Mouse (Mus musculus) hindbrain, postnatal 0 days (tissue): ENCODE measurements around the gene Dnah6. TPM values are rescaled to one million over a fixed set of nuclear protein-coding genes. Genes with fewer than 3 reads are reported as not detected.

Experiments used
- ATAC-seq: fragments of 200-750 bp; cut with Nextera tagmentation; 2 replicates; pipeline ENCODE4 v1.8.0; 2017; ENCODE audit warnings: mild to moderate bottlenecking, moderate TSS enrichment, moderate library complexity
- DNase-seq: peaks from one replicate; pipeline ENCODE4 v3.0.0-alpha.2; 2015; ENCODE audit warnings: low spot score
- H3K27ac ChIP-seq: fragments of 300-500 bp; sonication (generic); 2 replicates; pipeline ENCODE4 v1.5.1; 2014; ENCODE audit warnings: mild to moderate bottlenecking
- H3K27me3 ChIP-seq: fragments of 300-500 bp; sonication (generic); 2 replicates; pipeline ENCODE4 v1.6.1; 2014; ENCODE audit warnings: low read length, mixed read lengths; ENCODE audit not compliant: insufficient read depth
- H3K36me3 ChIP-seq: fragments of 300-500 bp; sonication (generic); 2 replicates; pipeline ENCODE4 v1.6.1; 2014; ENCODE audit warnings: low read length, mixed read lengths; ENCODE audit not compliant: insufficient read depth
- H3K4me1 ChIP-seq: fragments of 300-500 bp; sonication (generic); 2 replicates; pipeline ENCODE4 v1.6.1; 2014; ENCODE audit warnings: antibody characterized with exemption, low read length, mixed read lengths; ENCODE audit not compliant: insufficient read depth
- H3K4me2 ChIP-seq: fragments of 300-500 bp; sonication (generic); 2 replicates; pipeline ENCODE4 v1.6.1; 2014; ENCODE audit warnings: low read depth, mild to moderate bottlenecking, low read length, moderate library complexity, mixed read lengths
- H3K4me3 ChIP-seq: fragments of 300-500 bp; sonication (generic); 2 replicates; pipeline ENCODE4 v1.5.1; 2014; ENCODE audit warnings: low read length
- H3K9ac ChIP-seq: fragments of 300-500 bp; sonication (generic); replicated peaks from 2 replicates; pipeline ENCODE4 v1.6.1; 2014; ENCODE audit warnings: mild to moderate bottlenecking, low read length, moderate library complexity, mixed read lengths
- H3K9me3 ChIP-seq: fragments of 300-500 bp; sonication (generic); 2 replicates; pipeline ENCODE4 v1.6.1; 2016; ENCODE audit warnings: low read length, mixed read lengths
- CTCF ChIP-seq: IDR thresholded peaks from 2 replicates; pipeline ENCODE4 v1.5.1; 2016; ENCODE audit warnings: antibody characterized with exemption, control low read depth, low read depth
- WGBS: fragments of 180-500 bp; shearing (Covaris S2); extraction: QIAGEN DNeasy Blood & Tissue Kit; methylation state at CpG from one replicate; pipeline ENCODE4 v1.1.7; 2014; 5-methylcytosine and 5-hydroxymethylcytosine counted together
- polyA plus RNA-seq: library from polyadenylated mRNA; unstranded; fragments of >200 nt; fragmentation: Nextera tagmentation; extraction: Ambion mirVana; gene quantifications from 2 replicates; pipeline ENCODE4 v1.2.1, GENCODE M21; 2015
- total RNA-seq: library from RNA; depleted of rRNA; stranded (reverse); fragments of >200 nt; gene quantifications from 2 replicates; pipeline ENCODE4 v1.2.3, GENCODE M21; 2014

The Dnah6 gene
- total and polyA plus RNA-seq, 2 experiments from 2014 or later: 0.34 to 1.5 TPM

GRCm38 (mm10) chr6:73162958-73163357 lies 58.5 kb downstream of the Dnah6 start:
- no peak for ATAC-seq
- Histone ChIP-seq H3K27ac (no peak overlapping the region), H3K4me3 (no peak overlapping the region), H3K9ac (no peak overlapping the region), H3K4me2 (no peak overlapping the region), H3K4me1 (no peaks in the 10 kb centered on the region), H3K9me3 (no peaks in the 10 kb centered on the region), H3K27me3 (no peaks in the 10 kb centered on the region), H3K36me3 (no peaks in the 10 kb centered on the region)
- DNase-seq: no peak
- no peak for TF ChIP-seq CTCF
- WGBS: 79% methylated on average over 1 of the region's 1 CpGs

GRCm38 (mm10) chr6:73161338-73161737 lies 60.1 kb downstream of the Dnah6 start:
- H3K9ac ChIP-seq: no peak overlapping the region
- no peaks in the 10 kb centered on the region for H3K4me1 ChIP-seq
- TF ChIP-seq CTCF: no peak
- H3K4me2 ChIP-seq: no peak overlapping the region
- H3K27me3 ChIP-seq: no peaks in the 10 kb centered on the region
- H3K36me3 ChIP-seq: no peaks in the 10 kb centered on the region
- no peak overlapping the region for H3K27ac ChIP-seq
- ATAC-seq (no peak), DNase-seq (no peak)
- WGBS: 72% methylated on average over 4 of the region's 4 CpGs
- no peak overlapping the region for H3K4me3 ChIP-seq
- no peaks in the 10 kb centered on the region for H3K9me3 ChIP-seq

- WGBS: 84% methylated on average over 2 of the region's 2 CpGs
Measured at GRCm38 (mm10) chr6:73155455-73155854, 66.0 kb downstream of the Dnah6 start.

GRCm38 (mm10) chr6:73153675-73154074 lies 67.8 kb downstream of the Dnah6 start:
- peak; percentile 96 for TF ChIP-seq CTCF
- no peak overlapping the region for H3K4me2 ChIP-seq
- peak; percentile 94 for DNase-seq
- H3K27me3 ChIP-seq: no peaks in the 10 kb centered on the region
- H3K36me3 ChIP-seq: no peaks in the 10 kb centered on the region
- no peak overlapping the region for H3K4me3 ChIP-seq
- H3K27ac ChIP-seq: no peak overlapping the region
- H3K9ac ChIP-seq: no peak overlapping the region
- no peaks in the 10 kb centered on the region for H3K4me1 ChIP-seq
- 0% methylated on average over 1 of the region's 1 CpGs for WGBS
- ATAC-seq: peak; percentile 89
- no peaks in the 10 kb centered on the region for H3K9me3 ChIP-seq

More at GRCm38 (mm10) chr6:73155455-73155854, 66.0 kb downstream of the Dnah6 start:
- DNase-seq: no peak
- Histone ChIP-seq H3K4me1 (no peaks in the 10 kb centered on the region), H3K36me3 (no peaks in the 10 kb centered on the region), H3K9ac (no peak overlapping the region), H3K4me2 (no peak overlapping the region), H3K9me3 (no peaks in the 10 kb centered on the region), H3K27ac (no peak overlapping the region), H3K4me3 (no peak overlapping the region), H3K27me3 (no peaks in the 10 kb centered on the region)
- no peak for TF ChIP-seq CTCF
- no peak for ATAC-seq

GRCm38 (mm10) chr6:73143403-73143802 lies 78.0 kb downstream of the Dnah6 start:
- 94% methylated on average over 7 of the region's 7 CpGs for WGBS
- no peak overlapping the region for H3K9ac ChIP-seq
- H3K27ac ChIP-seq: no peak overlapping the region
- no peak overlapping the region for H3K4me2 ChIP-seq
- no peaks in the 10 kb centered on the region for H3K27me3 ChIP-seq
- no peak for DNase-seq
- no peaks in the 10 kb centered on the region for H3K4me1 ChIP-seq
- no peak for ATAC-seq
- H3K36me3 ChIP-seq: no peaks in the 10 kb centered on the region
- TF ChIP-seq CTCF: no peak
- H3K4me3 ChIP-seq: no peak overlapping the region
- no peaks in the 10 kb centered on the region for H3K9me3 ChIP-seq

- WGBS: 92% methylated on average over 4 of the region's 4 CpGs
- Histone ChIP-seq H3K4me2 (no peak overlapping the region), H3K4me1 (no peaks in the 10 kb centered on the region), H3K9ac (no peak overlapping the region), H3K9me3 (no peaks in the 10 kb centered on the region), H3K27ac (no peak overlapping the region), H3K4me3 (no peak overlapping the region), H3K36me3 (no peaks in the 10 kb centered on the region), H3K27me3 (no peaks in the 10 kb centered on the region)
- DNase-seq (no peak), ATAC-seq (no peak)
- peak; percentile 9; the same call in 1 of the 2 replicates for TF ChIP-seq CTCF
Measured at GRCm38 (mm10) chr6:73142776-73143175, 78.7 kb downstream of the Dnah6 start.

GRCm38 (mm10) chr6:73140836-73141235 lies 80.6 kb downstream of the Dnah6 start:
- H3K9me3 ChIP-seq: no peaks in the 10 kb centered on the region
- WGBS: 63% methylated on average over 3 of the region's 3 CpGs
- H3K4me2 ChIP-seq: no peak overlapping the region
- no peak overlapping the region for H3K9ac ChIP-seq
- no peak overlapping the region for H3K27ac ChIP-seq
- no peak for DNase-seq
- no peaks in the 10 kb centered on the region for H3K36me3 ChIP-seq
- no peaks in the 10 kb centered on the region for H3K27me3 ChIP-seq
- H3K4me1 ChIP-seq: no peaks in the 10 kb centered on the region
- H3K4me3 ChIP-seq: no peak overlapping the region
- no peak for ATAC-seq
- TF ChIP-seq CTCF: no peak
